Mouse (Mus musculus) neural tube, embryonic 12.5 days (tissue): ENCODE data around the gene Pitpnc1. TPM values are rescaled to one million over a fixed set of nuclear protein-coding genes. Genes with fewer than 3 reads are reported as not detected.

Experiments used
- ATAC-seq: fragments of 200-750 bp; cut with Nextera tagmentation; 2 replicates; pipeline ENCODE4 v1.8.0; 2017; ENCODE audit warnings: low read depth, mild to moderate bottlenecking, moderate TSS enrichment, moderate library complexity; ENCODE audit not compliant: low FRiP score
- H3K27ac ChIP-seq: fragments of 300-500 bp; sonication (generic); 2 replicates; pipeline ENCODE4 v1.5.1; 2016
- H3K27me3 ChIP-seq: fragments of 300-500 bp; sonication (generic); replicated peaks from 2 replicates; pipeline ENCODE4 v1.6.1; 2016; ENCODE audit warnings: mild to moderate bottlenecking
- H3K36me3 ChIP-seq: fragments of 300-500 bp; sonication (generic); 2 replicates; pipeline ENCODE4 v1.6.1; 2016; ENCODE audit warnings: mild to moderate bottlenecking
- H3K4me1 ChIP-seq: fragments of 300-500 bp; sonication (generic); 2 replicates; pipeline ENCODE4 v1.6.1; 2016
- H3K4me2 ChIP-seq: fragments of 300-500 bp; sonication (generic); replicated peaks from 2 replicates; pipeline ENCODE4 v1.6.1; 2016; ENCODE audit warnings: mild to moderate bottlenecking
- H3K4me3 ChIP-seq: fragments of 300-500 bp; sonication (generic); 2 replicates; pipeline ENCODE4 v1.5.1; 2016
- H3K9ac ChIP-seq: fragments of 300-500 bp; sonication (generic); 2 replicates; pipeline ENCODE4 v1.6.1; 2016; ENCODE audit warnings: mild to moderate bottlenecking
- H3K9me3 ChIP-seq: fragments of 300-500 bp; sonication (generic); 2 replicates; pipeline ENCODE4 v1.6.1; 2016; ENCODE audit warnings: mild to moderate bottlenecking
- WGBS: fragments of 180-500 bp; shearing (Covaris S2); methylation state at CpG from one replicate; pipeline ENCODE4 v1.1.7; 2016; 5-methylcytosine and 5-hydroxymethylcytosine counted together
- polyA plus RNA-seq: library from polyadenylated mRNA; unstranded; fragments of >200 nt; fragmentation: Nextera tagmentation; extraction: Ambion mirVana; gene quantifications from 2 replicates; pipeline ENCODE4 v1.2.1, GENCODE M21; 2016

Gene Pitpnc1
- polyA plus RNA-seq, 1 experiment from 2014 or later, result 32.5 TPM

DNA sequence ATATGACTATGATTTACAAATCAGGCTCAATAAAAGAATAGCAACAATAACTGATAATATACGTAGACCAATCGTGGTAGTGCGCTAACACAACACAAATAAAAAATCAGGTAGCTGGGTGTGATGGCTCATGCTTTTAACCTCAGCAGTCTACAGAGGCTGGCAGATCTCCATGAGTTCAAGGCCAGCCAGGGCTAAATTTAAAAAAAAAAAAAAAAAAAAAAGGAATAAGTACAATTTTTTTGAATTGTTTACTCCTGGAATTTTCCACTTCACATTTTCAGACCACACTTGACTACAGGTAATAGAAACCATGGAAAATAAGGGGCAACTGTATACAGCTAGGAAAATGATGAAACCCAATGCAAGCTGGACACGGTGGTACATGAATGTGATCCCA lies 97.3 kb downstream of the Pitpnc1 start:
- ATAC-seq, result no peak
- no peak overlapping the region for H3K4me2 ChIP-seq
- H3K36me3 ChIP-seq, result no peaks in the 10 kb centered on the region
- H3K4me3 ChIP-seq, result no peak overlapping the region
- no peaks in the 10 kb centered on the region for H3K27me3 ChIP-seq
- H3K9ac ChIP-seq, result no peak overlapping the region
- no peak overlapping the region for H3K27ac ChIP-seq
- H3K9me3 ChIP-seq, result no peaks in the 10 kb centered on the region
- 96% methylated on average over 4 of the region's 4 CpGs for WGBS
- H3K4me1 ChIP-seq, result peaks cover 10% of the 10 kb centered on the region

DNA sequence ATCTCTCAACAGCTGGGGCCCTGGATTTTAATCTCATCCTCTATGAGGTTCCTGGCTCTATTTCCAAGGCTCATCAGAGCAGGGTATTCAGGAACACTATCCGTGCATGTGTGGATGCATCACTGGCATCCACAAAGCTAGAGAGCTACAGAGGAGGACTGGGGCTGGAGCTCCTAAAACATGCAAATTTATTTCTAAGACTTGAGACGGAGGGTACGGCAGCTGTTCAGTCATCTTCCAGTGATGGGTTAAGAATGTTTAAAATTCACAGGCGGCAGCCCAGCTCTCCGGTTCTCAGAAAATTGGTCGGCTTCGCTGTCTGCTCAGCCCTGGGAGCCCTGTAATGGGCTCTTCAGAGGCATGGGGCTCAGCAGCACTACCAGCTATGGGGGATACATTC lies 97.8 kb downstream of the Pitpnc1 start:
- Histone ChIP-seq H3K9me3 (no peaks in the 10 kb centered on the region), H3K4me3 (no peak overlapping the region), H3K4me1 (peaks cover 10% of the 10 kb centered on the region), H3K27me3 (no peaks in the 10 kb centered on the region), H3K27ac (no peak overlapping the region), H3K4me2 (no peak overlapping the region), H3K9ac (no peak overlapping the region), H3K36me3 (no peaks in the 10 kb centered on the region)
- 65% methylated on average over 7 of the region's 7 CpGs for WGBS
- no peak for ATAC-seq

- no peaks in the 10 kb centered on the region for H3K9me3 ChIP-seq
- H3K4me2 ChIP-seq, result no peak overlapping the region
- no peak overlapping the region for H3K4me3 ChIP-seq
- H3K9ac ChIP-seq, result no peak overlapping the region
- WGBS, result 90% methylated on average over 3 of the region's 3 CpGs
- H3K27me3 ChIP-seq, result no peaks in the 10 kb centered on the region
- H3K4me1 ChIP-seq, result no peaks in the 10 kb centered on the region
- no peaks in the 10 kb centered on the region for H3K36me3 ChIP-seq
- H3K27ac ChIP-seq, result no peak overlapping the region
- ATAC-seq, result no peak
Measured at GRCm38 (mm10) chr11:107370476-107370875, 100.0 kb downstream of the Pitpnc1 start.

- H3K9ac ChIP-seq, result no peak overlapping the region
- H3K9me3 ChIP-seq, result no peaks in the 10 kb centered on the region
- no peaks in the 10 kb centered on the region for H3K4me1 ChIP-seq
- no peaks in the 10 kb centered on the region for H3K27me3 ChIP-seq
- no peak for ATAC-seq
- H3K27ac ChIP-seq, result no peak overlapping the region
- no peak overlapping the region for H3K4me2 ChIP-seq
- WGBS, result 89% methylated on average over 6 of the region's 6 CpGs
- no peaks in the 10 kb centered on the region for H3K36me3 ChIP-seq
- no peak overlapping the region for H3K4me3 ChIP-seq
Measured at GRCm38 (mm10) chr11:107369661-107370060, 100.8 kb downstream of the Pitpnc1 start.

GRCm38 (mm10) chr11:107365938-107366712 lies 104.4 kb downstream of the Pitpnc1 start:
- Histone ChIP-seq H3K4me3 (no peak overlapping the region), H3K9ac (no peak overlapping the region), H3K27ac (no peak overlapping the region), H3K4me1 (no peaks in the 10 kb centered on the region), H3K4me2 (no peak overlapping the region), H3K36me3 (no peaks in the 10 kb centered on the region), H3K27me3 (no peaks in the 10 kb centered on the region), H3K9me3 (no peaks in the 10 kb centered on the region)
- 76% methylated on average over 13 of the region's 13 CpGs for WGBS
- ATAC-seq, result no peak

GRCm38 (mm10) chr11:107358695-107359094 lies 111.8 kb downstream of the Pitpnc1 start:
- no peaks in the 10 kb centered on the region for H3K27me3 ChIP-seq
- WGBS, result 68% methylated on average over 5 of the region's 5 CpGs
- H3K9ac ChIP-seq, result no peak overlapping the region
- peaks cover 11% of the 10 kb centered on the region; the same call in 1 of the 2 replicates for H3K4me1 ChIP-seq
- no peak overlapping the region for H3K27ac ChIP-seq
- ATAC-seq, result no peak
- no peak overlapping the region for H3K4me2 ChIP-seq
- no peaks in the 10 kb centered on the region for H3K9me3 ChIP-seq
- no peaks in the 10 kb centered on the region for H3K36me3 ChIP-seq
- no peak overlapping the region for H3K4me3 ChIP-seq

- ATAC-seq, result no peak
- H3K9ac ChIP-seq, result no peak overlapping the region
- no peaks in the 10 kb centered on the region for H3K36me3 ChIP-seq
- peaks cover 11% of the 10 kb centered on the region; the same call in 1 of the 2 replicates for H3K4me1 ChIP-seq
- no peak overlapping the region for H3K4me3 ChIP-seq
- no peak overlapping the region for H3K27ac ChIP-seq
- H3K9me3 ChIP-seq, result no peaks in the 10 kb centered on the region
- WGBS, result 82% methylated on average over 7 of the region's 7 CpGs
- H3K4me2 ChIP-seq, result no peak overlapping the region
- H3K27me3 ChIP-seq, result no peaks in the 10 kb centered on the region
Measured at GRCm38 (mm10) chr11:107356224-107356623, 114.3 kb downstream of the Pitpnc1 start.

GRCm38 (mm10) chr11:107355526-107355925 lies 115.0 kb downstream of the Pitpnc1 start:
- no peak for ATAC-seq
- Histone ChIP-seq H3K27me3 (no peaks in the 10 kb centered on the region), H3K4me2 (no peak overlapping the region), H3K9ac (no peak overlapping the region), H3K4me1 (peaks cover 11% of the 10 kb centered on the region; the same call in 1 of the 2 replicates), H3K9me3 (no peaks in the 10 kb centered on the region), H3K4me3 (no peak overlapping the region), H3K27ac (no peak overlapping the region), H3K36me3 (no peaks in the 10 kb centered on the region)
- 68% methylated on average over 3 of the region's 3 CpGs for WGBS

GRCm38 (mm10) chr11:107354499-107355143 lies 115.9 kb downstream of the Pitpnc1 start:
- no peak overlapping the region for H3K4me2 ChIP-seq
- H3K9me3 ChIP-seq, result no peaks in the 10 kb centered on the region
- no peak overlapping the region for H3K27ac ChIP-seq
- ATAC-seq, result no peak
- H3K9ac ChIP-seq, result no peak overlapping the region
- WGBS, result 89% methylated on average over 8 of the region's 8 CpGs
- H3K27me3 ChIP-seq, result no peaks in the 10 kb centered on the region
- H3K36me3 ChIP-seq, result no peaks in the 10 kb centered on the region
- no peak overlapping the region for H3K4me3 ChIP-seq
- H3K4me1 ChIP-seq, result peaks cover 11% of the 10 kb centered on the region; the same call in 1 of the 2 replicates

DNA sequence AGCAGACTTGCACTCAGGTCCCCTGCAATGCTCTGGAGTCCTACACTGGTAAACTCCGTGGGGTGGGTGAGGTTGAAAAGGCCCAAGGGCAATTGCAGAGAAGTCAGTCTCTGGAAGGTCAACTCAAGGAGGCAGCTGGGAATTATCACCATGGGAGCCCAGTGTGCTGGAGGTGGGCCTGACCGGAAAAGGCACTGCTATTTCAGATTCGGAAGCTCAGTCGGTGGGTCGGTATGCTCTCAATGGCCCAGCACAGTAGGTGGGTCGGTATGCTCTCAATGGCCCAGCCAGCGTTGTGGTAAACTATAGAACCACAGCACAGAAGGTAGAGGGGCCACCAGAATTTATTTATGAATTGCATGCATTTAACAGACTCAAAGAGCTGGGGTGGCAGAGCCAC lies 117.9 kb downstream of the Pitpnc1 start:
- Histone ChIP-seq H3K4me1 (peaks cover 7% of the 10 kb centered on the region; the same call in 1 of the 2 replicates), H3K36me3 (no peaks in the 10 kb centered on the region), H3K27ac (no peak overlapping the region), H3K9me3 (no peaks in the 10 kb centered on the region), H3K4me3 (no peak overlapping the region), H3K4me2 (no peak overlapping the region), H3K27me3 (no peaks in the 10 kb centered on the region), H3K9ac (no peak overlapping the region)
- 14% methylated on average over 7 of the region's 7 CpGs for WGBS
- no peak for ATAC-seq

- Histone ChIP-seq H3K4me1 (no peaks in the 10 kb centered on the region), H3K9me3 (no peaks in the 10 kb centered on the region), H3K27me3 (no peaks in the 10 kb centered on the region), H3K9ac (no peak overlapping the region), H3K4me2 (no peak overlapping the region), H3K4me3 (no peak overlapping the region), H3K27ac (no peak overlapping the region), H3K36me3 (no peaks in the 10 kb centered on the region)
- no peak for ATAC-seq
- WGBS, result 90% methylated on average over 7 of the region's 7 CpGs
Measured at GRCm38 (mm10) chr11:107349756-107350155, 120.7 kb downstream of the Pitpnc1 start.

DNA sequence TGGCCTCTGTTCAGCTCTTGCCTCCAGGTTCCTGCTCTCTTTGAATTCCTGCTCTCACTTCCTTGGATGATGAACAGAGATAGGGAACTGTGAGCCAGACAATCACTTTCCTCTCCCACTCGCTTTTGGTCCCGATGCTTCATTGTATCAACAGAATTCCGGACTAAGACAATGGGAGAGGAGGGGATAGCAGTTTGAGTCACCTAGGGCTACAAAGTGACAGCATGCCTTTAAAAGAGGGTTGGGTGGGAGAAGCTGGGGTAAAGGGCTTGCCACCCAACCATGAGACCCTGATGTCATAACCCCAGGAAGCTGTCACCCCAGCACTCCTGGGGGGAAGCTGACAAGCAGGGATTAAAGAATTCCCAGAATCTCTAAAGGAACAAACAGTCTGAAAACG lies 127.5 kb downstream of the Pitpnc1 start:
- Histone ChIP-seq H3K36me3 (no peaks in the 10 kb centered on the region), H3K4me1 (peaks cover 12% of the 10 kb centered on the region), H3K9me3 (no peaks in the 10 kb centered on the region), H3K4me2 (no peak overlapping the region), H3K9ac (no peak overlapping the region), H3K27me3 (no peaks in the 10 kb centered on the region), H3K4me3 (no peak overlapping the region), H3K27ac (no peak overlapping the region)
- WGBS, result 85% methylated on average over 4 of the region's 4 CpGs
- ATAC-seq, result no peak
